Mouse (Mus musculus) heart, postnatal 0 days (tissue): ENCODE data around the gene Lin7b. TPM values are rescaled to one million over a fixed set of nuclear protein-coding genes. Genes with fewer than 3 reads are reported as not detected.

ENCODE experiments used
- ATAC-seq: fragments of 200-750 bp; cut with Nextera tagmentation; 2 replicates; pipeline ENCODE4 v1.8.0; 2017; ENCODE audit warnings: low read depth, moderate number of reproducible peaks, moderate library complexity; ENCODE audit not compliant: insufficient read depth
- DNase-seq: peaks from one replicate; pipeline ENCODE4 v3.0.0-alpha.2; 2016; ENCODE audit warnings: low spot score
- H3K27ac ChIP-seq: fragments of 300-500 bp; sonication (generic); 2 replicates; pipeline ENCODE4 v1.5.1; 2014; ENCODE audit warnings: low read depth, mild to moderate bottlenecking
- H3K27me3 ChIP-seq: fragments of 300-500 bp; sonication (generic); 2 replicates; pipeline ENCODE4 v1.6.1; 2014; ENCODE audit warnings: low read length, mixed read lengths; ENCODE audit not compliant: control insufficient read depth, insufficient read depth
- H3K36me3 ChIP-seq: fragments of 300-500 bp; sonication (generic); replicated peaks from 2 replicates; pipeline ENCODE4 v1.6.1; 2014; ENCODE audit warnings: low read length, mixed read lengths; ENCODE audit not compliant: control insufficient read depth, insufficient read depth
- H3K4me1 ChIP-seq: fragments of 300-500 bp; sonication (generic); 2 replicates; pipeline ENCODE4 v1.6.1; 2014; ENCODE audit warnings: antibody characterized with exemption; ENCODE audit not compliant: control insufficient read depth, insufficient read depth
- H3K4me2 ChIP-seq: fragments of 300-500 bp; sonication (generic); 2 replicates; pipeline ENCODE4 v1.6.1; 2014; ENCODE audit warnings: low read depth, mild to moderate bottlenecking, low read length, moderate library complexity
- H3K4me3 ChIP-seq: fragments of 300-500 bp; sonication (generic); 2 replicates; pipeline ENCODE4 v1.5.1; 2014; ENCODE audit warnings: low read depth, low read length
- H3K9ac ChIP-seq: fragments of 300-500 bp; sonication (generic); replicated peaks from 2 replicates; pipeline ENCODE4 v1.6.1; 2014; ENCODE audit warnings: low read depth, low read length, mixed read lengths
- H3K9me3 ChIP-seq: fragments of 300-500 bp; sonication (generic); replicated peaks from 2 replicates; pipeline ENCODE4 v1.6.1; 2016; ENCODE audit warnings: low read length; ENCODE audit not compliant: control insufficient read depth
- CTCF ChIP-seq: IDR thresholded peaks from 2 replicates; pipeline ENCODE4 v1.5.1; 2016; ENCODE audit warnings: antibody characterized with exemption, control low read depth, low read depth
- EP300 ChIP-seq: IDR thresholded peaks from 2 replicates; pipeline ENCODE4 v1.6.1; 2016; ENCODE audit warnings: antibody characterized with exemption, low read depth
- WGBS: fragments of 180-500 bp; shearing (Covaris S2); extraction: QIAGEN DNeasy Blood & Tissue Kit; methylation state at CpG from one replicate; pipeline ENCODE4 v1.1.7; 2014; 5-methylcytosine and 5-hydroxymethylcytosine counted together
- polyA plus RNA-seq: library from polyadenylated mRNA; unstranded; fragments of >200 nt; fragmentation: Nextera tagmentation; extraction: Ambion mirVana; gene quantifications from 2 replicates; pipeline ENCODE4 v1.2.1, GENCODE M21; 2015
- total RNA-seq: library from RNA; depleted of rRNA; stranded (reverse); fragments of >200 nt; gene quantifications from 2 replicates; pipeline ENCODE4 v1.2.3, GENCODE M21; 2014; ENCODE audit warnings: low replicate concordance

Gene Lin7b
- total and polyA plus RNA-seq, 2 experiments from 2014 or later: 0.46 to 2.3 TPM

GRCm38 (mm10) chr7:45336319-45336718 lies 34.1 kb downstream of the Lin7b start:
- 92% methylated on average over 4 of the region's 4 CpGs for WGBS
- Histone ChIP-seq H3K36me3 (no peaks in the 10 kb centered on the region), H3K9ac (no peak overlapping the region), H3K27ac (no peak overlapping the region), H3K4me1 (peaks cover 49% of the 10 kb centered on the region), H3K4me2 (peak overlapping the region; percentile 94), H3K27me3 (no peaks in the 10 kb centered on the region; the same call in 1 of the 2 replicates), H3K9me3 (no peaks in the 10 kb centered on the region), H3K4me3 (no peak overlapping the region)
- TF ChIP-seq EP300 (no peak), CTCF (no peak)
- DNase-seq: no peak
- no peak for ATAC-seq

GRCm38 (mm10) chr7:45335056-45335455 lies 35.3 kb downstream of the Lin7b start, which contains the start of gene Hrc:
TSS of gene Hrc (plus strand) at chr7:45335290.
- peak within 1 kb of the TSS; percentile 81 for H3K4me2 ChIP-seq
- WGBS: 10% methylated on average over 5 of the region's 5 CpGs
- no peaks in the 10 kb centered on the region for H3K36me3 ChIP-seq
- peak within 1 kb of the TSS; percentile 88 for H3K27ac ChIP-seq
- H3K4me1 ChIP-seq: peaks cover 38% of the 10 kb centered on the region
- peak within 1 kb of the TSS; percentile 65; the same call in 1 of the 2 replicates for H3K4me3 ChIP-seq
- DNase-seq (peak; percentile 81), ATAC-seq (peak; percentile 63)
- 0 out of 2 replicates have a peak within 1 kb of the TSS, but pooled peaks have one; percentile 4 for H3K9ac ChIP-seq
- no peak for TF ChIP-seq EP300
- TF ChIP-seq CTCF: no peak
- no peaks in the 10 kb centered on the region; the same call in 1 of the 2 replicates for H3K27me3 ChIP-seq
- no peaks in the 10 kb centered on the region for H3K9me3 ChIP-seq

GRCm38 (mm10) chr7:45334605-45335004 lies 35.8 kb downstream of the Lin7b start:
- H3K27ac ChIP-seq: peak overlapping the region; percentile 88
- TF ChIP-seq CTCF (no peak), EP300 (peak; percentile 37; the same call in 1 of the 2 replicates)
- 0 out of 2 replicates have a peak overlapping the region, but pooled peaks have one; percentile 4 for H3K9ac ChIP-seq
- H3K27me3 ChIP-seq: no peaks in the 10 kb centered on the region
- peak overlapping the region; percentile 81 for H3K4me2 ChIP-seq
- peak; percentile 54 for DNase-seq
- H3K4me3 ChIP-seq: 0 out of 2 replicates have a peak overlapping the region, but pooled peaks have one; percentile 65
- no peaks in the 10 kb centered on the region for H3K9me3 ChIP-seq
- 24% methylated on average over 3 of the region's 3 CpGs for WGBS
- peak; percentile 52 for ATAC-seq
- H3K36me3 ChIP-seq: no peaks in the 10 kb centered on the region
- peaks cover 33% of the 10 kb centered on the region for H3K4me1 ChIP-seq

GRCm38 (mm10) chr7:45333431-45333982 lies 36.9 kb downstream of the Lin7b start, which contains the start of gene Trpm4:
TSS of gene Trpm4 (minus strand) at chr7:45333780.
- WGBS: 0% methylated on average over 38 of the region's 38 CpGs
- TF ChIP-seq CTCF (no peak), EP300 (no peak)
- peaks cover 22% of the 10 kb centered on the region for H3K4me1 ChIP-seq

GRCm38 (mm10) chr7:45332685-45333425 lies 37.5 kb downstream of the Lin7b start:
- Histone ChIP-seq H3K4me1 (peaks cover 16% of the 10 kb centered on the region), H3K27me3 (no peaks in the 10 kb centered on the region), H3K4me3 (peak overlapping the region; percentile 65), H3K27ac (peak overlapping the region; percentile 88), H3K9ac (peak overlapping the region; percentile 63), H3K9me3 (no peaks in the 10 kb centered on the region), H3K36me3 (no peaks in the 10 kb centered on the region), H3K4me2 (peak overlapping the region; percentile 81)
- TF ChIP-seq CTCF (no peak), EP300 (no peak)
- WGBS: 2% methylated on average over 22 of the region's 22 CpGs
- ATAC-seq (peak; percentile 8), DNase-seq (peak; percentile 29)

More at GRCm38 (mm10) chr7:45333431-45333982, 36.9 kb downstream of the Lin7b start, which contains the start of gene Trpm4:
- no peaks in the 10 kb centered on the region for H3K36me3 ChIP-seq
- no peaks in the 10 kb centered on the region for H3K27me3 ChIP-seq
- peak within 1 kb of the TSS; percentile 81 for H3K4me2 ChIP-seq
- peak within 1 kb of the TSS; percentile 65 for H3K4me3 ChIP-seq
- ATAC-seq (peak; percentile 74), DNase-seq (peak; percentile 82)
- no peaks in the 10 kb centered on the region for H3K9me3 ChIP-seq
- peak within 1 kb of the TSS; percentile 63 for H3K9ac ChIP-seq
- peak within 1 kb of the TSS; percentile 88 for H3K27ac ChIP-seq
